Mouse (Mus musculus) embryonic facial prominence, embryonic 13.5 days (tissue): ENCODE results near the gene Zbtb3. TPM values are rescaled to one million over a fixed set of nuclear protein-coding genes. Genes with fewer than 3 reads are reported as not detected.
"Not testable (repeated sequence)": the region's sequence is repeated elsewhere in the genome, so short reads cannot be mapped to it uniquely, and the experiment has no call there.

Source experiments
- ATAC-seq: fragments of 200-750 bp; cut with Nextera tagmentation; 2 replicates; pipeline ENCODE4 v1.8.0; 2017; ENCODE audit warnings: low read depth; ENCODE audit not compliant: insufficient number of reproducible peaks, insufficient read depth, low FRiP score, low TSS enrichment
- H3K27ac ChIP-seq: fragments of 300-500 bp; sonication (generic); 2 replicates; pipeline ENCODE4 v1.5.1; 2015; ENCODE audit warnings: moderate library complexity, mild to moderate bottlenecking, inconsistent platforms
- H3K27me3 ChIP-seq: fragments of 300-500 bp; sonication (generic); 2 replicates; pipeline ENCODE4 v1.6.1; 2015; ENCODE audit warnings: mild to moderate bottlenecking, inconsistent platforms
- H3K36me3 ChIP-seq: fragments of 300-500 bp; sonication (generic); 2 replicates; pipeline ENCODE4 v1.6.1; 2015; ENCODE audit warnings: mild to moderate bottlenecking, inconsistent platforms
- H3K4me1 ChIP-seq: fragments of 300-500 bp; sonication (generic); 2 replicates; pipeline ENCODE4 v1.6.1; 2015; ENCODE audit warnings: inconsistent platforms
- H3K4me2 ChIP-seq: fragments of 300-500 bp; sonication (generic); 2 replicates; pipeline ENCODE4 v1.6.1; 2015; ENCODE audit warnings: moderate library complexity, mild to moderate bottlenecking, inconsistent platforms
- H3K4me3 ChIP-seq: fragments of 300-500 bp; sonication (generic); 2 replicates; pipeline ENCODE4 v1.5.1; 2015; ENCODE audit warnings: mild to moderate bottlenecking, inconsistent platforms
- H3K9ac ChIP-seq: fragments of 300-500 bp; sonication (generic); 2 replicates; pipeline ENCODE4 v1.6.1; 2015; ENCODE audit warnings: mild to moderate bottlenecking, inconsistent platforms
- H3K9me3 ChIP-seq: fragments of 300-500 bp; sonication (generic); 2 replicates; pipeline ENCODE4 v1.6.1; 2016; ENCODE audit warnings: inconsistent platforms
- WGBS: fragments of 180-500 bp; shearing (Covaris S2); methylation state at CpG from one replicate; pipeline ENCODE4 v1.1.7; 2015; ENCODE audit warnings: mixed read lengths; 5-methylcytosine and 5-hydroxymethylcytosine counted together
- polyA plus RNA-seq: library from polyadenylated mRNA; unstranded; fragments of >200 nt; fragmentation: Nextera tagmentation; extraction: Ambion mirVana; gene quantifications from 2 replicates; pipeline ENCODE4 v1.2.1, GENCODE M21; 2015

The Zbtb3 gene
- polyA plus RNA-seq, 1 experiment from 2014 or later, result 6.0 TPM

DNA sequence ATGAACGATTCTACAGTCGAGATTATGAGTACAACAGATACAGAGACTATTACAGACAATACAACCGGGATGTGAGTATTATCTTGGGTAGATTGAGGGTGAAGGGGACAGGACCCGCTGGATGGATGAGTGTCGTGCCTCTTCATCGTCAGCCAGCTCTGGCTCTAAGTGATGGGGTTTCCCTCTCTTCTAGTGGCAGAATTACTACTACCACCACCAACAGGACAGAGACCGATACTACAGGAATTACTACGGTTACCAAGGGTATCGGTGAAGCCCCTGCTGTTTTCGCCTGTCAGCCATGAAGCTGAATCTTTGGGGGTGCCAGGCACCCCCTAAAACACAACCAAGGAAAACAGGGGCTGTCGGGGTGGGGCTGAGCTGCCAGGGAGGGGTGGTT lies 28.9 kb downstream of the Zbtb3 start:
- no peak for ATAC-seq
- Histone ChIP-seq H3K4me3 (no peak overlapping the region), H3K36me3 (peaks cover 98% of the 10 kb centered on the region), H3K4me1 (no peaks in the 10 kb centered on the region), H3K4me2 (no peak overlapping the region), H3K27me3 (no peaks in the 10 kb centered on the region), H3K27ac (no peak overlapping the region), H3K9me3 (no peaks in the 10 kb centered on the region), H3K9ac (no peak overlapping the region)
- 85% methylated on average over 11 of the region's 11 CpGs for WGBS

GRCm38 (mm10) chr19:8832971-8833370 lies 30.6 kb downstream of the Zbtb3 start:
- 91% methylated on average over 4 of the region's 4 CpGs for WGBS

DNA sequence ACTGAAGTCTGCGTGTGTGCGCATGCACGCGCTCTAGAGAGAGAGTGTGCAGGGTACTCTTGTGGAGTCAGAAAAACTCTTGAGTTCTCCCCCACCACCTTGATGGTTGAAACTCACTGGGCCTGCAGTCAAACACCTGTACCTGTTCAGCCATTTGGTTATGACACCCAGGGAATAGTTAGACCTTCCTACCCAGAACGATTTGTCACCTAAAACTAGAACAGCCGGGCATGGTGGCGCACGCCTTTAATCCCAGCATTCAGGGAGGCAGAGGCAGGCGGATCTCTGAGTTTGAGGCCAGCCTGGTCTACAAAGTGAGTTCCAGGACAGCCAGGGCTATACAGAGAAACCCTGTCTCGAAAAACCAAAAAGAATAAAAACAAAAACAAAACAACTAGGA lies 34.0 kb downstream of the Zbtb3 start:
- peaks cover 31% of the 10 kb centered on the region for H3K4me1 ChIP-seq
- WGBS, result 97% methylated on average over 10 of the region's 10 CpGs
- H3K9me3 ChIP-seq, H3K9ac ChIP-seq, H3K4me2 ChIP-seq, H3K27me3 ChIP-seq, ATAC-seq, H3K4me3 ChIP-seq: not testable (repeated sequence)
- peaks cover 51% of the 10 kb centered on the region for H3K36me3 ChIP-seq
- H3K27ac ChIP-seq, result peak overlapping the region; percentile 99; the same call in 1 of the 2 replicates

More at GRCm38 (mm10) chr19:8832971-8833370, 30.6 kb downstream of the Zbtb3 start:
- Histone ChIP-seq H3K36me3 (peaks cover 82% of the 10 kb centered on the region), H3K9ac (no peak overlapping the region), H3K27ac (no peak overlapping the region), H3K9me3 (no peaks in the 10 kb centered on the region), H3K4me1 (peaks cover under 1% of the 10 kb centered on the region; the same call in 1 of the 2 replicates), H3K4me3 (no peak overlapping the region), H3K4me2 (no peak overlapping the region), H3K27me3 (no peaks in the 10 kb centered on the region)
- no peak for ATAC-seq

GRCm38 (mm10) chr19:8837251-8837791 lies 35.0 kb downstream of the Zbtb3 start, which contains the start of gene Bscl2:
TSS of gene Bscl2 (plus strand) at chr19:8837467.
- Histone ChIP-seq H3K4me1 (peaks cover 31% of the 10 kb centered on the region), H3K27ac (peak within 1 kb of the TSS; percentile 99), H3K27me3 (no peaks in the 10 kb centered on the region), H3K4me3 (peak within 1 kb of the TSS; percentile 56), H3K36me3 (peaks cover 44% of the 10 kb centered on the region), H3K9me3 (no peaks in the 10 kb centered on the region), H3K9ac (peak within 1 kb of the TSS; percentile 83), H3K4me2 (peak within 1 kb of the TSS; percentile 79)
- peak; percentile 53 for ATAC-seq
- under 1% methylated on average over 38 of the region's 38 CpGs for WGBS

GRCm38 (mm10) chr19:8838041-8838730 lies 35.8 kb downstream of the Zbtb3 start:
- H3K4me2 ChIP-seq, result peak overlapping the region; percentile 79
- no peaks in the 10 kb centered on the region for H3K27me3 ChIP-seq
- peak overlapping the region; percentile 83 for H3K9ac ChIP-seq
- peak overlapping the region; percentile 56 for H3K4me3 ChIP-seq
- H3K9me3 ChIP-seq, result no peaks in the 10 kb centered on the region
- H3K36me3 ChIP-seq, result peaks cover 43% of the 10 kb centered on the region
- H3K27ac ChIP-seq, result peak overlapping the region; percentile 99
- peaks cover 31% of the 10 kb centered on the region for H3K4me1 ChIP-seq
- WGBS, result 17% methylated on average over 15 of the region's 15 CpGs
- no peak; the same call in 1 of the 2 replicates for ATAC-seq

DNA sequence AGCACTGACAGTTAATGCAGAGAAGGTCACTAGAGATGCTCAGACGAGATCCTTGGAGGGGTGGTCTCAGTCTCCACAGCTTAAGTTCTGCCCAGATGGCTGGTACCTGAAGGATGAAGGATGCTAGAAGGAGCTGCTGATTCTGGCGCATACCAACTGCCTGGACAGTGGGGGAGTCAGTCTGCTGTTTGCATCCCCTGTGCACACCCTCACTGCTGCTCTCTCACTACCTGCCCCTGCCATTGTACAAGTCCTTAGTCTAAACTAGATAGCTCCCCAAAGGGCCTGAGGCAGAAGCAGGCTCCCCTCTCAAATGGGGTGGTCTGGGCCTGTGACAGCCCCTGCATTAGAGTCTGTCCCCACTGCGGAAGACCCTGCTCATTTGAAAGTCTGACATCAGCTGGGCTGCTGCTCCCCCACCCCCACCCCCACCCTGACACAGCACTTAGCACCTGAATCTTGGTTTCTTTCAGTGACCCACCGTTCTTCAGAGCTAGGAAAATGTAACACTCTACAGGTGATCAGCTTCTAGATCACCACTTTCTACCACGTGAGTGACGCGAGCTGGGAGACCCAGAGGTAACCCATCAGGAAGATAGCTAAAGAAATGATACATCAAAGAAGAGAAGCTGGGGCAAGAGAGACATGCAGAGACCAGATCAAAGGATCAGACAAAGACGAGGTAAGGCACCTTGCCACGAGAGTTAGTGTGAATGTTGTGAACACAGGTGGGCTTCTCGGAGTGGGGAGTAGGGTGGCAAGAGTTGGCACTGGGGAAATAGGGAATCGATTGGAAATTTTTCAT lies 37.0 kb downstream of the Zbtb3 start, which contains the start of gene Gng3:
TSS of gene Gng3 (minus strand) at position 92 of the 805 bp plus-strand sequence.
- WGBS, result 47% methylated on average over 11 of the region's 11 CpGs
- Histone ChIP-seq H3K9me3 (no peaks in the 10 kb centered on the region), H3K4me1 (peaks cover 31% of the 10 kb centered on the region), H3K4me2 (peak within 1 kb of the TSS; percentile 79), H3K4me3 (peak within 1 kb of the TSS; percentile 56), H3K27ac (peak within 1 kb of the TSS; percentile 99), H3K27me3 (no peaks in the 10 kb centered on the region), H3K36me3 (peaks cover 32% of the 10 kb centered on the region), H3K9ac (peak within 1 kb of the TSS; percentile 83)
- peak; percentile 27 for ATAC-seq

DNA sequence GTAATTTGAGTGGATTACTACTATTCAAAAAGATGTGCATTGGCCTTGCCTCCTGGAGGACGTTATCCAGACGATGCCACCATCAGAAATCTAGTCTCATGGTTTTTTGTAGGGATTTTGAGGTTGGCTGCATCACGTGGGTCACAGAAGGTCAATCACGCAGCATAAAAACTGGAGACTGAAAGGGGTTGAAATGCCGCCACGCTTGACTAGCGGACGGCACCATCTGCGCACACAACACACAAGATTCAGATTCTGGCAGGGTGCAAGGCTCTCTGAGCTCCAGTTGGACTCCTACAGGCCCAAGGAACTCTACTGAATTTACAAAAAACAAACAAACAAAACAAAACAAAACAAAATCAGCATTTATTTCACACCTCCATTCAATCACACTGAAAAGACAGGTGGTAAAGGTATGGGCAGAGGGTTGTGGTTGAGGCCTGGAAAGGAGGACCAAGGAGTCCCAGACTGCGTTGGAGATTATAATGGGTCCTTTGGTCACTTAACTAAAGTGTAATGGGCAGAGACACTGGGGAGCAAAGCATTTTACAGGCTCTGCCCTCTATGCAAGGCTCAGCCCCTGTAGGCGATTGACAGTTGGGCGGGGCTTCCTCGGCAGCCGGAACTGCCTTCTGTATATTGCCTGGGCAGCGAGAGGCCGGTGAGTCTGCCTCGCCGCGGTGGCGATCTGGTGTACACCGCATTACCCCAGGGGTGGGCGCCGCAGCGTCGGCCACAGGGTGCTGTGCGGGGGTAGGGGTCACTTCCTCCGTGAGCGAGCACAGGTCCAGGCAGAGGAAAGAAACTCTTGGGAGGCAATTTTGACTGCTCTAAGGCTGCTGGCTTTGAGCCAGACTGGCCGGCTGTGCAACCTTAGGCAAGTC lies 37.8 kb downstream of the Zbtb3 start:
- Histone ChIP-seq H3K4me1 (peaks cover 31% of the 10 kb centered on the region), H3K27ac (no peak overlapping the region), H3K36me3 (peaks cover 26% of the 10 kb centered on the region), H3K9me3 (no peaks in the 10 kb centered on the region), H3K4me2 (peak overlapping the region; percentile 79), H3K4me3 (peak overlapping the region; percentile 48), H3K27me3 (no peaks in the 10 kb centered on the region), H3K9ac (peak overlapping the region; percentile 73)
- 22% methylated on average over 29 of the region's 29 CpGs for WGBS
- ATAC-seq, result no peak

GRCm38 (mm10) chr19:8841012-8841411 lies 38.7 kb downstream of the Zbtb3 start:
- peak overlapping the region; percentile 73 for H3K9ac ChIP-seq
- H3K9me3 ChIP-seq, result no peaks in the 10 kb centered on the region
- 94% methylated on average over 7 of the region's 7 CpGs for WGBS
- H3K27me3 ChIP-seq, result no peaks in the 10 kb centered on the region
- H3K36me3 ChIP-seq, result peaks cover 24% of the 10 kb centered on the region
- no peak overlapping the region for H3K27ac ChIP-seq
- peak overlapping the region; percentile 79 for H3K4me2 ChIP-seq
- peak overlapping the region; percentile 48 for H3K4me3 ChIP-seq
- no peak for ATAC-seq
- H3K4me1 ChIP-seq, result peaks cover 31% of the 10 kb centered on the region

DNA sequence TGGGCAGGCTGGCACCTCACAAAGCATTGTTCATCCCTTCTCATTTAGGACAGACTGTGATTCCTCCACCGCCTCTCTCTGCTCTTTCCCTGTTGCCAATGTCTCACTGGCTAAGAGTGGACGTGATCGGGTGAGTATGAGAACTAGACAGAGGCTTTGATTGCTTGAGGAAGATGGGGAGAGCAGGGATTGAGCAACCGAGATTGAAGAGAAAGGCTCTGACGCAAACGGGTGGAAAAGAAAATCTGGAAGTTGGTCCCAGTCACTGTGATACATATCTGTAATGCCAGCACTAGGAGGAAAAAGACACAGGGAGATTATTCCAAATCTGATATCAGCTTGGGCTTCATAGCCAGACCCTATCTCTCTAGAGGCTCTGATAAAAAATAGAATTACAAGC lies 40.6 kb downstream of the Zbtb3 start:
- no peak for ATAC-seq
- WGBS, result 85% methylated on average over 6 of the region's 6 CpGs

GRCm38 (mm10) chr19:8844371-8845129 lies 42.2 kb downstream of the Zbtb3 start:
- Histone ChIP-seq H3K36me3 (peaks cover 45% of the 10 kb centered on the region), H3K4me2 (no peak overlapping the region), H3K9ac (peak overlapping the region; percentile 16; the same call in 1 of the 2 replicates), H3K27me3 (no peaks in the 10 kb centered on the region), H3K4me3 (no peak overlapping the region), H3K4me1 (peaks cover 16% of the 10 kb centered on the region), H3K27ac (no peak overlapping the region), H3K9me3 (no peaks in the 10 kb centered on the region)
- 64% methylated on average over 5 of the region's 5 CpGs for WGBS
- no peak for ATAC-seq

More for the DNA sequence above, 40.6 kb downstream of the Zbtb3 start:
- Histone ChIP-seq H3K27me3 (no peaks in the 10 kb centered on the region), H3K4me3 (no peak overlapping the region), H3K4me1 (peaks cover 31% of the 10 kb centered on the region), H3K9me3 (no peaks in the 10 kb centered on the region), H3K9ac (no peak overlapping the region), H3K36me3 (peaks cover 40% of the 10 kb centered on the region), H3K27ac (no peak overlapping the region), H3K4me2 (no peak overlapping the region)
